Mouse (Mus musculus) liver, embryonic 14.5 days (tissue): Measurements from ENCODE around the gene Kbtbd7. TPM values are rescaled to one million over a fixed set of nuclear protein-coding genes. Genes with fewer than 3 reads are reported as not detected.
"Not testable (repeated sequence)": the region's sequence is repeated elsewhere in the genome, so short reads cannot be mapped to it uniquely, and the experiment has no call there.

ENCODE experiments used
- ATAC-seq: fragments of 200-750 bp; cut with Nextera tagmentation; 2 replicates; pipeline ENCODE4 v1.8.0; 2017; ENCODE audit warnings: moderate number of reproducible peaks, mild to moderate bottlenecking, moderate library complexity; ENCODE audit not compliant: insufficient read depth
- DNase-seq, 3 experiments: peaks; one replicate each; pipeline ENCODE4 v3.0.0-alpha.2; 2012 to 2013; ENCODE audit warnings: low read depth in 3 of 3, low spot score in 3 of 3
- H3K27ac ChIP-seq: fragments of 300-500 bp; sonication (generic); 2 replicates; pipeline ENCODE4 v1.5.1; 2014; ENCODE audit warnings: moderate library complexity, mild to moderate bottlenecking, control low read depth, inconsistent platforms
- H3K27me3 ChIP-seq: fragments of 300-500 bp; sonication (generic); 2 replicates; pipeline ENCODE4 v1.6.1; 2014; ENCODE audit warnings: mild to moderate bottlenecking, low read length, moderate library complexity; ENCODE audit not compliant: control insufficient read depth, insufficient read depth
- H3K36me3 ChIP-seq: fragments of 300-500 bp; sonication (generic); replicated peaks from 2 replicates; pipeline ENCODE4 v1.6.1; 2014; ENCODE audit warnings: low read depth; ENCODE audit not compliant: control insufficient read depth, insufficient read depth
- H3K4me1 ChIP-seq, 2 experiments: fragments of 200-500 bp in 1 of 2; fragments of 300-500 bp in 1 of 2; sonication (generic) in 1 of 2; replicated peaks; 2 replicates each; pipeline ENCODE4 v1.6.1; 2012 to 2014; ENCODE audit warnings: antibody characterized with exemption in 1 of 2, inconsistent platforms in 1 of 2, low read length in 1 of 2; ENCODE audit not compliant: control insufficient read depth in 2 of 2, insufficient read depth in 2 of 2
- H3K4me2 ChIP-seq: fragments of 300-500 bp; sonication (generic); 2 replicates; pipeline ENCODE4 v1.6.1; 2014; ENCODE audit warnings: low read depth, mild to moderate bottlenecking, control low read depth, moderate library complexity
- H3K4me3 ChIP-seq, 2 experiments: fragments of 200-500 bp in 1 of 2; fragments of 300-500 bp in 1 of 2; sonication (generic) in 1 of 2; 2 replicates each; pipeline ENCODE4 v1.5.1; 2012 to 2014; ENCODE audit warnings: low read depth in 2 of 2, low read length in 2 of 2, mild to moderate bottlenecking in 2 of 2, control low read depth in 1 of 2, inconsistent platforms in 1 of 2, moderate library complexity in 1 of 2; ENCODE audit not compliant: insufficient read depth in 1 of 2
- H3K9ac ChIP-seq: fragments of 300-500 bp; sonication (generic); replicated peaks from 2 replicates; pipeline ENCODE4 v1.6.1; 2014; ENCODE audit warnings: mild to moderate bottlenecking, control low read depth, moderate library complexity
- H3K9me3 ChIP-seq: fragments of 300-500 bp; sonication (generic); 2 replicates; pipeline ENCODE4 v1.6.1; 2016; ENCODE audit warnings: low read length, mixed read lengths; ENCODE audit not compliant: control insufficient read depth
- CTCF ChIP-seq: IDR thresholded peaks from 2 replicates; pipeline ENCODE4 v1.5.1; 2016; ENCODE audit warnings: antibody characterized with exemption, low read depth, control low read depth
- EP300 ChIP-seq: IDR thresholded peaks from 2 replicates; pipeline ENCODE4 v1.6.1; 2016; ENCODE audit warnings: antibody characterized with exemption, low read depth
- WGBS: fragments of 180-500 bp; shearing (Covaris S2); extraction: QIAGEN DNeasy Blood & Tissue Kit; methylation state at CpG from one replicate; pipeline ENCODE4 v1.1.7; 2014; ENCODE audit not compliant: insufficient replicate concordance; 5-methylcytosine and 5-hydroxymethylcytosine counted together
- polyA plus RNA-seq, 2 experiments: library from polyadenylated mRNA; depleted of rRNA in 1 of 2; stranded (reverse) in 1 of 2; unstranded in 1 of 2; fragments of >200 nt; fragmentation: Nextera tagmentation in 1 of 2; extraction: Ambion mirVana in 1 of 2; gene quantifications; 2 replicates each; pipeline versions ENCODE4 v1.2.1 to v1.2.3; 2012 to 2014

The Kbtbd7 gene
- polyA plus RNA-seq, 2 experiments, result 2.2 to 3.9 TPM

DNA sequence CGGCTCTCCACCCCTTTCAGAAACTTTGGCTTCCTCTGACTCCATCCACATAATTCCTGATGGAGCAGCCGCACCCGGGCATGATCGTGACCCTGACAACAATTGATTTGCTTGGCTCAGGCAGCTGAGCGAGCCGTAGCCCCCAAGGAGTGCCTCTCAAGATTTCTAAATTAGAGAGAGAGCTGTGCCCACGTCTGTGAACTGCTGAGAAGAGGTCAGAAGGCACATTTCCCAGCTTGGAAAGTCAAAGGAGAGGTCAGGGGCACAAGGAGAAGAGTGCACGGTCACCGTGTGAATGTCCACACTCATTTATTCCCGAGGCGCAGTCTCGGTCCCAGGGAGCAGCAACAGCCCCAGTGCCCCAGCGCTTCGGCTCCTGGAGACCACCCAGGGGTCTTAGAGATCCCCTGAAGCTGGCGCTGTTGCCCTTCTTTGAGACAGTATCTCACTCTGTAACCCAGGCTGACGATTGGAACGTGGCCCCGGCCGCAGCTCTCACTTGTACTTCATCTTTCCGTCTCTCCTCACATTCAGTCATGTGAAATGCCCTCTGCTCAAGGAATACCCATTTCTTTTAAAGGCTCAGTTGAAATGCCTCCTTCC lies 6.1 kb upstream of the Kbtbd7 start:
- Histone ChIP-seq H3K4me3 (no peak overlapping the region), H3K9ac (no peak overlapping the region), H3K9me3 (no peaks in the 10 kb centered on the region), H3K27me3 (no peaks in the 10 kb centered on the region), H3K4me1 (no peaks in the 10 kb centered on the region), H3K4me2 (no peak overlapping the region), H3K27ac (no peak overlapping the region), H3K36me3 (no peaks in the 10 kb centered on the region)
- WGBS, result 78% methylated on average over 20 of the region's 20 CpGs
- TF ChIP-seq EP300, result no peak
- ATAC-seq (no peak), DNase-seq (no peak)

DNA sequence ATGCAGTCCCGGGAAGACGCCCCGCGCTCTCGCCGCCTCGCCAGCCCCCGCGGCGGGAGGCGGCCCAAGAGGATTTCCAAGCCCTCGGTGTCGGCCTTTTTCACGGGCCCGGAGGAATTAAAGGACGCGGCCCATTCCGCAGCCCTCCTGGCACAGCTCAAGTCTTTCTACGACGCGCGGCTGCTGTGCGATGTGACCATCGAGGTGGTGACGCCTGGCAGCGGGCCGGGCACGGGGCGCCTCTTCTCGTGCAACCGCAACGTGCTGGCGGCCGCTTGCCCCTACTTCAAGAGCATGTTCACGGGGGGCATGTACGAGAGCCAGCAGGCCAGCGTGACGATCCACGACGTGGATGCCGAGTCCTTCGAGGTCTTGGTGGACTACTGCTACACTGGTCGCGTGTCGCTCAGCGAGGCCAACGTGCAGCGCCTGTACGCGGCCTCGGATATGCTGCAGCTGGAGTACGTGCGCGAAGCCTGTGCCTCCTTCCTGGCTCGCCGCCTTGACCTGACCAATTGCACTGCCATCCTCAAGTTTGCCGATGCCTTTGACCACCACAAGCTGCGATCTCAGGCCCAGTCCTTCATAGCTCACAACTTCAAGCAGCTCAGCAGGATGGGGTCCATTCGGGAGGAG lies 537 bp downstream of the Kbtbd7 start:
- H3K4me3 ChIP-seq, result peak overlapping the region; percentile 58 to 59; a peak in 3 of 4 replicates
- H3K9me3 ChIP-seq, H3K4me1 ChIP-seq, H3K36me3 ChIP-seq, H3K27me3 ChIP-seq, DNase-seq: not testable (repeated sequence)
- H3K27ac ChIP-seq, result peak overlapping the region; percentile 91
- 77% methylated on average over 6 of the region's 59 CpGs for WGBS
- peak overlapping the region; percentile 55 for H3K4me2 ChIP-seq
- ATAC-seq, result peak; percentile 51
- H3K9ac ChIP-seq, result peak overlapping the region; percentile 66

DNA sequence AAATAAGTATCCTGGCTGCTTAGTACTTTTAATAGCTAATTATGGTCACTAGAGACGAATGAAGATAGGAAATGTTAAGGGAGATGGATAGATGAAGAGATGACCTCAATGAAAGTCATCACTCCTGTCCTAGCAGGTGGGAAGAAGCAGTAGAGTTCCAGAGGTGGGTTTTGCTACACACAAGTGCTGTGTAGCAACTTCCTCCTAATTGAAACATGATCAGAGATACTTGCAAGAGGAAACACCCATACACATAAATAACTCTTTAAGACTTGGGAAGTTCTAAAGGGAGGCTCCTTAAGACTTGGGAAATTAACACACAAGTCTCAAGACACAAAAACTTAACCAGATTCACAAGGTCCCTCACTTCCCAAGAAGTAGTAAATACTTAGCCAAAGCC lies 7.8 kb downstream of the Kbtbd7 start:
- DNase-seq, result no peak
- ATAC-seq, result no peak
- Histone ChIP-seq H3K9ac (no peak overlapping the region), H3K9me3 (no peaks in the 10 kb centered on the region), H3K4me2 (no peak overlapping the region), H3K4me3 (no peak overlapping the region), H3K27me3 (no peaks in the 10 kb centered on the region), H3K36me3 (no peaks in the 10 kb centered on the region), H3K4me1 (no peaks in the 10 kb centered on the region), H3K27ac (no peak overlapping the region)
- 37% methylated on average over 1 of the region's 1 CpGs for WGBS
- TF ChIP-seq CTCF (no peak), EP300 (no peak)

DNA sequence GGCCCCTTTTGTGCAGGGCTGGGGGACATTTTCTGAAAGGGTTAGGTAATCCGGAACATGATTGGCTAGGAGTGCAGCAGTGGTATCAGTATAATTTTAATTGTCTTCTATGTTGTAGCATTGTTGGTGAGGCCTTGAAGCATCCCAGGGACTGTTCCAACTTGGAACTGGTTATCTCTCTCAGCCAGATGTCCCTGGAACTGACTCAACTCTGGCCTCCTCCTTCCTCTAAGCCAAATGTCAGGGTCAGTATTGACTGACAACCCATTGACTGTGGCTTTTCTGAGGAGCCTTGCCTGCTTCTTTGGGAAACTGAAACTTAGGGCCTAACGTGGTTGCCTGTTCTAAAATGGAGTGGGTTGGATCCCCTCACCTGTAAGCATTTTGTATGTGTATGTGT lies 14.3 kb downstream of the Kbtbd7 start:
- H3K4me1 ChIP-seq, result peaks cover 4 to 5% of the 10 kb centered on the region in 2 experiments; a peak in 3 of 4 replicates
- no peak overlapping the region for H3K9ac ChIP-seq
- no peak overlapping the region for H3K27ac ChIP-seq
- H3K27me3 ChIP-seq, result no peaks in the 10 kb centered on the region
- H3K9me3 ChIP-seq, result no peaks in the 10 kb centered on the region
- 52% methylated on average over 2 of the region's 2 CpGs for WGBS
- H3K4me3 ChIP-seq, result no peak overlapping the region
- H3K4me2 ChIP-seq, result no peak overlapping the region
- TF ChIP-seq CTCF, result no peak
- no peak for TF ChIP-seq EP300
- no peaks in the 10 kb centered on the region for H3K36me3 ChIP-seq
- DNase-seq (no peak), ATAC-seq (no peak; the same call in 1 of the 2 replicates)

DNA sequence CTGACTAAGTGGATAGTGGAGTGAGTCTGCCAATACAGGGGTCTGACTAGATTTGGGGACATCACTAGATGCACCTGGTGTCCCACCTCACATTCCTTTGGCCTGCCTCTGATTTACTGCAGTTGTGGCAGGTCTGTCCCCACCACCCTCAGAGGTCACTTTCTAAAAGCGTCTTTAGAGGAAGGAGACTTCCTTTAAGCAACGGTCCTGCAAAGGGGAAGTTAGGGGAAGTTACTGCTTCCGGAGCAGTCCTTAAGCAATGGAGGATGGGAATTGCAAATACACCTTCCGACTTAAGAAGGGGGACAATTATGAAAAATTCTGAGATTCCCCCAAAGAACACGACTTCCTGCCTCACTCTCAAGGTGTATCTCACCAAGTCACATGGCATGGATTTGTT lies 15.1 kb downstream of the Kbtbd7 start:
- Histone ChIP-seq H3K27ac (no peak overlapping the region), H3K4me2 (no peak overlapping the region), H3K27me3 (no peaks in the 10 kb centered on the region), H3K9me3 (no peaks in the 10 kb centered on the region), H3K4me3 (no peak overlapping the region), H3K4me1 (peaks cover 4 to 5% of the 10 kb centered on the region in 2 experiments; a peak in 3 of 4 replicates), H3K9ac (no peak overlapping the region), H3K36me3 (no peaks in the 10 kb centered on the region)
- TF ChIP-seq EP300 (no peak), CTCF (no peak)
- no peak for ATAC-seq
- no peak for DNase-seq
- WGBS, result 34% methylated on average over 5 of the region's 5 CpGs
